Mouse (Mus musculus) cerebral cortex, adult 2 months (tissue): ENCODE results near the gene Dhx58.

Source experiments
- WGBS: fragments of 180-500 bp; shearing (Covaris S2); methylation state at CpG from one replicate; pipeline ENCODE4 v1.1.7; 2018; 5-methylcytosine and 5-hydroxymethylcytosine counted together

Gene Dhx58

GRCm38 (mm10) chr11:100721776-100722492 is 17.9 kb upstream of the Dhx58 start:
- 33% methylated on average over 8 of the region's 8 CpGs for WGBS

GRCm38 (mm10) chr11:100721254-100721653 is 17.2 kb upstream of the Dhx58 start:
- WGBS = 8% methylated on average over 4 of the region's 4 CpGs

- WGBS = 25% methylated on average over 5 of the region's 5 CpGs
These were observed 16.3 kb upstream of the Dhx58 start for GRCm38 (mm10) chr11:100720345-100720744.

- 75% methylated on average over 11 of the region's 11 CpGs for WGBS
These were observed 15.8 kb upstream of the Dhx58 start for GRCm38 (mm10) chr11:100719893-100720292.

- 39% methylated on average over 3 of the region's 3 CpGs for WGBS
These were observed 15.2 kb upstream of the Dhx58 start for GRCm38 (mm10) chr11:100719312-100719711.

GRCm38 (mm10) chr11:100718866-100719265 is 14.8 kb upstream of the Dhx58 start:
- WGBS = 41% methylated on average over 4 of the region's 4 CpGs

- WGBS = 85% methylated on average over 7 of the region's 7 CpGs
These were observed 14.4 kb upstream of the Dhx58 start for GRCm38 (mm10) chr11:100718462-100718861.

- 57% methylated on average over 3 of the region's 3 CpGs for WGBS
These were observed 12.6 kb upstream of the Dhx58 start for GRCm38 (mm10) chr11:100716649-100717048.

- 49% methylated on average over 6 of the region's 6 CpGs for WGBS
These were observed 10.9 kb upstream of the Dhx58 start for GRCm38 (mm10) chr11:100714948-100715347.

- WGBS = 43% methylated on average over 6 of the region's 6 CpGs
These were observed 10.5 kb upstream of the Dhx58 start for GRCm38 (mm10) chr11:100714534-100714915.

- WGBS = 22% methylated on average over 38 of the region's 38 CpGs
These were observed 9.9 kb upstream of the Dhx58 start, which contains the start of gene Hspb9 for GRCm38 (mm10) chr11:100713735-100714533. TSS of gene Hspb9 (plus strand) at chr11:100713850.

- WGBS = 63% methylated on average over 4 of the region's 4 CpGs
These were observed 9.1 kb upstream of the Dhx58 start for GRCm38 (mm10) chr11:100713174-100713573.

- under 1% methylated on average over 46 of the region's 48 CpGs for WGBS
These were observed 7.9 kb upstream of the Dhx58 start, which contains the start of gene Kat2a for GRCm38 (mm10) chr11:100711783-100712615. TSS of gene Kat2a (minus strand) at chr11:100712465.

- WGBS = 79% methylated on average over 4 of the region's 4 CpGs
These were observed 6.9 kb upstream of the Dhx58 start for GRCm38 (mm10) chr11:100710977-100711376.

- WGBS = 81% methylated on average over 15 of the region's 15 CpGs
These were observed 6.5 kb upstream of the Dhx58 start for GRCm38 (mm10) chr11:100710528-100710927.

- WGBS = 94% methylated on average over 9 of the region's 9 CpGs
These were observed 5.2 kb upstream of the Dhx58 start for GRCm38 (mm10) chr11:100709201-100709810.

GRCm38 (mm10) chr11:100705095-100705747 is 1.1 kb upstream of the Dhx58 start:
- 94% methylated on average over 23 of the region's 23 CpGs for WGBS

GRCm38 (mm10) chr11:100703366-100703765 is 705 bp downstream of the Dhx58 start:
- WGBS = 76% methylated on average over 11 of the region's 11 CpGs

GRCm38 (mm10) chr11:100702906-100703305 is 1.2 kb downstream of the Dhx58 start:
- 43% methylated on average over 7 of the region's 7 CpGs for WGBS

GRCm38 (mm10) chr11:100702081-100702851 is 1.8 kb downstream of the Dhx58 start:
- WGBS = 37% methylated on average over 19 of the region's 19 CpGs
